Comparison of ENCODE assay signal across 8 mouse cellular contexts in genomic region chr5:145114606-145115473, GRCm38 (mm10). TPM values are rescaled to one million over a fixed set of nuclear protein-coding genes. Genes with fewer than 3 reads are reported as not detected.
DNase-seq lines count a peak whose midpoint lies in the region; ATAC-seq and TF ChIP-seq lines count a peak whose summit lies in the region.

No protein-coding gene starts in this region.

- H3K9ac ChIP-seq in liver, embryonic 14.5 days (replicated peaks): peak overlapping the region; percentile 57

- peak; percentile 34 for DNase-seq in embryo, embryonic 10.5 days (ENCODE audit: low spot score)
- no peak for DNase-seq in embryo, embryonic 10 days (ENCODE audit: low spot score)
- DNase-seq in adrenal gland, postnatal 36 days: peak; percentile 69 to 81
- DNase-seq in gastrocnemius, postnatal 25 days: peak; percentile 82
- DNase-seq in induced T-regulatory cell, adult 2 months (ENCODE audit: low read depth): peak; percentile 81
- no peak for DNase-seq in liver, embryonic 14.5 days (ENCODE audit: low read depth in 3 of 3, low spot score in 3 of 3)
- peak; percentile 49 to 55 for DNase-seq in natural killer cell, adult 2 months (ENCODE audit: low spot score in 2 of 2)
- DNase-seq in testis, postnatal 10 days (ENCODE audit: low spot score): peak; percentile 79

- peak overlapping the region; percentile 59 to 82 for H3K4me3 ChIP-seq in liver, embryonic 14.5 days (ENCODE audit: insufficient read depth in 1 of 2, low read depth in 2 of 2, low read length in 2 of 2)

- ATAC-seq in liver, embryonic 14.5 days (ENCODE audit: insufficient read depth): peak; percentile 38; the same call in 1 of the 2 replicates

- no peaks in the 10 kb centered on the region for H3K9me3 ChIP-seq in liver, embryonic 14.5 days (ENCODE audit: control insufficient read depth, low read length)

- peak overlapping the region; percentile 71 for H3K4me2 ChIP-seq in liver, embryonic 14.5 days (ENCODE audit: low read depth)

- WGBS in liver, embryonic 14.5 days (ENCODE audit: insufficient replicate concordance): 5% methylated on average over 40 of the region's 40 CpGs

- H3K27me3 ChIP-seq in liver, embryonic 14.5 days (ENCODE audit: control insufficient read depth, insufficient read depth, low read length): no peaks in the 10 kb centered on the region

- TF ChIP-seq CTCF in liver, embryonic 14.5 days (IDR thresholded peaks at IDR 0.05; ENCODE audit: low read depth): no peak

- H3K36me3 ChIP-seq in liver, embryonic 14.5 days (replicated peaks; ENCODE audit: control insufficient read depth, insufficient read depth, low read depth): no peaks in the 10 kb centered on the region

- no peak for TF ChIP-seq EP300 in liver, embryonic 14.5 days (IDR thresholded peaks at IDR 0.05; ENCODE audit: low read depth)

- H3K27ac ChIP-seq in liver, embryonic 14.5 days: no peak overlapping the region

- no peaks in the 10 kb centered on the region for H3K4me1 ChIP-seq in liver, embryonic 14.5 days (replicated peaks; ENCODE audit: control insufficient read depth in 2 of 2, insufficient read depth in 2 of 2, low read length in 1 of 2)

RNA-seq across cellular contexts. Expression of gene Arpc1b, which starts 0.8 kb away (rescaled TPM):
- 100 to 1,000 TPM; 241 to 271 TPM for total RNA-seq in adrenal gland, postnatal 36 days (2021)
- 10 to 100 TPM; 32.4 to 46.8 TPM for total RNA-seq in gastrocnemius, postnatal 25 days (2021)
- polyA plus RNA-seq in liver, embryonic 14.5 days (2012; rRNA removed): 54.4 and 74.7 TPM in 2 replicates
- 74.9 and 80.1 TPM in 2 replicates for polyA plus RNA-seq in liver, embryonic 14.5 days (2014; fragmentation: Nextera tagmentation; extraction: Ambion mirVana)

RNA-seq across cellular contexts. Expression of gene Pdap1, which starts 25.2 kb away (rescaled TPM):
- 10 to 100 TPM; 88.0 to 92.1 TPM for total RNA-seq in adrenal gland, postnatal 36 days (2021)
- total RNA-seq in gastrocnemius, postnatal 25 days (2021): 10 to 100 TPM; 50.0 to 50.6 TPM
- 13.6 and 44.0 TPM in 2 replicates for polyA plus RNA-seq in liver, embryonic 14.5 days (2012; rRNA removed)
- 44.4 and 50.1 TPM in 2 replicates for polyA plus RNA-seq in liver, embryonic 14.5 days (2014; fragmentation: Nextera tagmentation; extraction: Ambion mirVana)

RNA-seq across cellular contexts. Expression of gene Bud31, which starts 25.3 kb away (rescaled TPM):
- total RNA-seq in adrenal gland, postnatal 36 days (2021): 100 to 1,000 TPM; 113 to 117 TPM
- total RNA-seq in gastrocnemius, postnatal 25 days (2021): 10 to 100 TPM; 48.4 to 53.7 TPM
- polyA plus RNA-seq in liver, embryonic 14.5 days (2012; rRNA removed): 49.1 and 79.2 TPM in 2 replicates
- 154 and 155 TPM in 2 replicates for polyA plus RNA-seq in liver, embryonic 14.5 days (2014; fragmentation: Nextera tagmentation; extraction: Ambion mirVana)

RNA-seq across cellular contexts. Expression of gene Kpna7, which starts 31.0 kb away (rescaled TPM):
- not detected for total RNA-seq in adrenal gland, postnatal 36 days (2021)
- not detected for total RNA-seq in gastrocnemius, postnatal 25 days (2021)
- 0.11 TPM in 2 replicates for polyA plus RNA-seq in liver, embryonic 14.5 days (2012; rRNA removed)
- polyA plus RNA-seq in liver, embryonic 14.5 days (2014; fragmentation: Nextera tagmentation; extraction: Ambion mirVana): 0.04 TPM in 1 of 2 replicates, not detected in the other

RNA-seq across cellular contexts. Expression of gene Arpc1a, which starts 31.2 kb away (rescaled TPM):
- total RNA-seq in adrenal gland, postnatal 36 days (2021): 100 to 1,000 TPM; 120 to 123 TPM
- 10 to 100 TPM; 26.6 to 32.2 TPM for total RNA-seq in gastrocnemius, postnatal 25 days (2021)
- polyA plus RNA-seq in liver, embryonic 14.5 days (2012; rRNA removed): 42.0 and 47.2 TPM in 2 replicates
- 51.5 and 57.8 TPM in 2 replicates for polyA plus RNA-seq in liver, embryonic 14.5 days (2014; fragmentation: Nextera tagmentation; extraction: Ambion mirVana)

Comparison
In these comparisons a context has a peak if more than half of its experiments do, and no peak if none do; other contexts are left out.
1. DNase-seq: peak in embryo, embryonic 10.5 days (single experiment), adrenal gland, postnatal 36 days (2 of 2), gastrocnemius, postnatal 25 days (single experiment), induced T-regulatory cell, adult 2 months (single experiment), natural killer cell, adult 2 months (2 of 2) and testis, postnatal 10 days (single experiment); none in embryo, embryonic 10 days (single experiment) and liver, embryonic 14.5 days (0 of 3).
2. RNA of gene Arpc1b, which starts 0.8 kb away (total RNA-seq): 241 to 271 TPM in adrenal gland, postnatal 36 days; 32.4 to 46.8 TPM in gastrocnemius, postnatal 25 days; every median in the first group is over 4 times any median in the second.